Mouse (Mus musculus) testis, adult 10 weeks (tissue): ENCODE measurements around the gene Glmp. TPM values are rescaled to one million over a fixed set of nuclear protein-coding genes. Genes with fewer than 3 reads are reported as not detected.

Source experiments
- polyA plus RNA-seq: library from polyadenylated mRNA; stranded (reverse); fragments of 350-450 nt; fragmentation: Illumina TruSeq; extraction: RNeasy Lipid Tissue Mini Kit (QIAGEN cat#74804); gene quantifications from one replicate; pipeline ENCODE4 v1.2.3, GENCODE M21; 2014; ENCODE audit warnings: low read depth, low replicate concordance

Glmp gene
- polyA plus RNA-seq, result 0.70 TPM

DNA sequence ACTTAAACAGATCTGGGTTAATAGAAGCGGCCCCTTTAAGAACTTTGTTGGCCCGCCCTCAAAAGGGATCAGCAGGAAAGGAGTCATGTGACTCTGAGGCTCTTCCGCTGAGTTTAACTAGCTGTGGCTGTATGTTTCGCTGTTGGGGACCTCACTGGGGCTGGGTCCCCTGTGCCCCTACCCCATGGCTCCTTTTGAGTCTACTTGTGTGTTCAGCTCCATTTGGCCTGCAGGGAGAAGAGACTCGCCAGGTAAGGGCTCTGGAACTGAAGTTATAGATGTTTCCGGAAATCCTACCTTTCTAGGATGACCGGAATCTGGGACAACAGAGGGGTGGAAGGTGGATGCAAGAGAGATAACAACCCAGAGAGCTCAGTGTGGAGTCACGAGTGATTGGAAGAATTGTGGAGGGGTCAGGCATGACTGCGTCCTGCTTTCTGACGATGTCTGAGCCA is at the start of gene Glmp:
Gene Glmp (plus strand): TSS at position 73 of the 455 bp plus-strand sequence.

GRCm38 (mm10) chr3:88287110-88287509 is 37.7 kb upstream of the Glmp start, which contains the start of gene Gm38392:
Gm38392 (minus strand) TSS chr3:88287210.

DNA sequence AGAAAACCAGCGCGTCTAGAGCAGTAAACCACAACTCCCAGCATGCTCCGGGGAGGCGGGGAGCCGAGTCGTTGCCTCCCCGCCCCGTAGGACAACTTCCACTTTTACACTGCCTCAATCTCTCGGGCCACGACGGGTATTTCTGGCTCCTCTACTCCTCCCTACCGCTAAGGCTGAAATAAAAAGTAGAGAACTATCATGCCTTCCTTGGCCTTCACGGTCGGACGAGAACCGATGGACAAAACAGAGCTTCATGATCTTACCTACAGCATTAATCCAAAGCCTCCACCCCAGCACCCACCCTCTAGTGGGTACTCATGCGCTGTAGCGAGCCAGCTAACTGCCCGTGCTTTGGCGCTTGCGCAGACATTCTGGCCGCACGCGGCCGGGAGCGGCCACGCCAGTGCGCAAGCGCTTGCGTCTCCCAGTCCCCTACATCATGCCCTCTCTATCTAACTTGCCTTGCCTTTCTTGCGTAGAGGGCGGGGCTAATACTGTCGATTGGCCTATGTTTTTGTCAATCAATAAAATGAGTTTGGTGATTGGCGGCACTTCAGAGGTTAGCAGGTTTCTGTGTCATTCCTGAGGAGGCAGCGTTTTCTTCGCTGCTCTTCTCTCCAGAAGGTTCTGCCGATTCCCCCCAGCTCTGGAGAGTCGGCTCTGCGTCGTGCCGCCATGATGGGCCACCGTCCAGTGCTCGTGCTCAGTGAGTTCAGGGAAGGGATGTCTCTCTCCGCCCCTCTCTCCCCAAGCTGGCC is 28.1 kb upstream of the Glmp start, which contains the start of the genes Tsacc and Cct3:
Gene Tsacc (minus strand): TSS at position 439 of the 758 bp plus-strand sequence.
Gene Cct3 (plus strand): TSS at position 556 of the 758 bp plus-strand sequence.

GRCm38 (mm10) chr3:88336058-88337013 is 11.5 kb downstream of the Glmp start, which contains the start of the genes Tmem79 and Smg5:
Tmem79 (minus strand) TSS chr3:88336148.
Smg5 (plus strand) TSS chr3:88336260.

GRCm38 (mm10) chr3:88364337-88364736 is 39.5 kb downstream of the Glmp start, which contains the start of gene Paqr6:
Paqr6 (plus strand) TSS chr3:88364584.

GRCm38 (mm10) chr3:88372643-88373042 is 47.8 kb downstream of the Glmp start, which contains the start of gene Bglap3:
Bglap3 (minus strand) TSS chr3:88372743.

GRCm38 (mm10) chr3:88378599-88378998 is 53.8 kb downstream of the Glmp start, which contains the start of gene Bglap2:
Bglap2 (minus strand) TSS chr3:88378699.

Other genes with a start within 250 kb of the Glmp start
- gene Ttc24, start 246.7 kb upstream of the Glmp start, polyA plus RNA-seq, result 9.3 TPM
- 0.36 TPM for gene Iqgap3, start 243.1 kb upstream of the Glmp start, polyA plus RNA-seq
- 2.4 TPM for gene Mef2d, start 182.7 kb upstream of the Glmp start, polyA plus RNA-seq
- gene Rhbg, start 70.3 kb upstream of the Glmp start, polyA plus RNA-seq, result not detected
- 1.2 TPM for gene Gm38392, start 37.8 kb upstream of the Glmp start, polyA plus RNA-seq
- 355 TPM for gene Tsacc, start 28.0 kb upstream of the Glmp start, polyA plus RNA-seq
- gene Cct3, start 27.9 kb upstream of the Glmp start, polyA plus RNA-seq, result 308 TPM
- gene Tmem79, start 11.1 kb downstream of the Glmp start, polyA plus RNA-seq, result 0.62 TPM
- gene Smg5, start 11.2 kb downstream of the Glmp start, polyA plus RNA-seq, result 87.4 TPM
- 0.83 TPM for gene Paqr6, start 39.6 kb downstream of the Glmp start, polyA plus RNA-seq
- gene Bglap3, start 47.7 kb downstream of the Glmp start, polyA plus RNA-seq, result not detected
- not detected for gene Bglap2, start 53.7 kb downstream of the Glmp start, polyA plus RNA-seq
- not detected for gene Bglap, start 59.4 kb downstream of the Glmp start, polyA plus RNA-seq
- 3.5 TPM for gene Pmf1, start 85.3 kb downstream of the Glmp start, polyA plus RNA-seq
- 5.8 TPM for gene Slc25a44, start 100.1 kb downstream of the Glmp start, polyA plus RNA-seq
- 17.0 TPM for gene Sema4a, start 136.2 kb downstream of the Glmp start, polyA plus RNA-seq
- gene Lmna, start 184.9 kb downstream of the Glmp start, polyA plus RNA-seq, result 0.32 TPM
- 1.4 TPM for gene Mex3a, start 207.4 kb downstream of the Glmp start, polyA plus RNA-seq
- not detected for gene Rab25, start 223.3 kb downstream of the Glmp start, polyA plus RNA-seq
- 2.0 TPM for gene Lamtor2, start 228.1 kb downstream of the Glmp start, polyA plus RNA-seq
- 11.9 TPM for gene Ubqln4, start 228.7 kb downstream of the Glmp start, polyA plus RNA-seq